Mouse (Mus musculus) adrenal gland, postnatal 14 days (tissue): Measurements from ENCODE around the gene Ear6. TPM values are rescaled to one million over a fixed set of nuclear protein-coding genes. Genes with fewer than 3 reads are reported as not detected.
A peak's percentile ranks its signal among the peaks of the same experiment; 100 is the strongest.
"Not testable (repeated sequence)": the region's sequence is repeated elsewhere in the genome, so short reads cannot be mapped to it uniquely, and the experiment has no call there.

Experiments used
- DNase-seq: peaks from one replicate; pipeline ENCODE4 v3.0.0; 2021; ENCODE audit warnings: mixed read lengths
- long read RNA-seq, 2 experiments: library from polyadenylated mRNA; stranded (forward); transcript quantifications; one replicate each; pipeline ENCODE4 v2.0.0; 2021
- total RNA-seq: library from RNA; stranded (reverse); gene quantifications from 2 replicates; pipeline ENCODE4 v1.2.3, GENCODE M21; 2021

The Ear6 gene
- 0.67 TPM in 1 of 2 replicates, not detected in the other for total RNA-seq
- long read RNA-seq, experiment 1 = 0 reads
- long read RNA-seq, experiment 2 = 0 reads

DNA sequence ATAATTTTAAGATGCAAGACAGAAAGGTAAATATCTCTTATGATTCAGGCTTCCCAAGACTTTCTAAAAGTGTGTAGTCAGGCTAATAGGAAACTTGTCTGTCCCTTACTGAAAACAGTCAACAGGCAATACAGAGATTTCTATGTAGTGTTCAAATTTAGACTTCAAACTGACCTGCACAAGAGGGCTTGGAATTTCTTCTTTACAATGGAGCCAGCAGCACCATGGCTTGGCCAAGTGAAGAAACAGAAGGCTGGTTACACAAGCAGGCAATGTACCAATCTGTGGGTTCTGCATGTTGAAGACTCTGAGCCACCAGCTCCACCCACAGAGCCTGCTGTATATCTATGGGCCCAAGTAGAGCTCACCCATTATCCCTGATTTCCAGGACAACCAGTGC is at the start of gene Ear6:
Ear6 (plus strand) TSS at position 301 of the 400 bp plus-strand sequence.
- DNase-seq = no peak

DNA sequence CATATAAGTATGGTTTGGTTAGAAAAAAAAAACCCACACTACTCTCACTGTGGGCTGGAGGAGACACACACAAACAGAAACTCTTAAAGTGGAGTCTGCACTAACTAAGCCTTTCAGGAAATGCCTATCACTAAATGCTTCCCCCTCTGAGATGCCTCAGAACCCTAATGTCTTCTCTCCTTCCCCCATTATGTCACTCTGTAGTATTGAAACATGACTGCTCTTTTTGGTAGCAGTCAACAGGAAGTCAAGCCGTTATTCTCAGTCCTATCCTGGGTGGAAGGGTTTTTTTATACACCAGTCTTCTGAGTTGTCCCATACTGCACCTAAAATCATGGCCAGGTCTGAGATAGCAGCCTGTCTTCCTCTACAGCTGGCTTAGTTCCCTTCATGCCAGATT is 26.9 kb upstream of the Ear6 start:
- no peak for DNase-seq

DNA sequence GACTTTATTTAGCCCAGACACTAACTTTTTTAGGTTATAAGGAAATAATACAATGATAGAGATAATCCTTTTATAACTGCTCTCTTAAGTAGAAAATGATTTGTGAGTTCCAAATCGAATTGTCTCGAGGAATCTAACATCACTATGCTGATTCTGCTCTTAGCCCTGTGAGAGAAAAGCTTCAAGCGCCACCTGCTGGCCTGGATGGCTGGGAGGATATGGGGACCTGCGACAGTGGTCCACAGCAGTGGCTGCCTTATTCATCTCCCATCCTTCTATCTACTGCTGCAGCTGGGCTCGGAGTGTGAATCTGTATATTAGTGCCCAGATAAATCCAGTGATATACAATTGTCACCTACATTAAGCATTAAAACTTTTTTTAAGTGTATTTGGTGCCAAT is 25.7 kb upstream of the Ear6 start:
- peak; percentile 32 for DNase-seq

DNA sequence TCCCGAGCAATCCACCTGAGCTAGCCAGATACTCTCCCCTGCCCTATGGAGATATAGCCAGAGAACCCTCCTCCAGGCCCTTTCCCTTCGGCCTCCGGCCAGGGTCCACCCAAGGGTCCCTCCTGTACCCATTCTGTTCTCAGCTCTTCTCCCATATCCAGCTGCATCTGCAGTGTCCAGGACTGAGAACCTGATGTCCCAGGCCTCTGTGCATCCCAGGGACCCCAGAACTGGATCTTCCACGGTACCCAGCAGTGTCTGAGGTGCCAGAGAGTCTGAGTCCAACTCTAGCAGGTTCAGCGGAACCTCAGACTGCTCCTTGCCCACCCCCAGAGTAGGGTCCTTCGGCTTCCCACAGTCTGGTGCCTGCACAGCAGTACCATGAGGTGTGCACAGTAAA is 24.3 kb upstream of the Ear6 start:
- no peak for DNase-seq

DNA sequence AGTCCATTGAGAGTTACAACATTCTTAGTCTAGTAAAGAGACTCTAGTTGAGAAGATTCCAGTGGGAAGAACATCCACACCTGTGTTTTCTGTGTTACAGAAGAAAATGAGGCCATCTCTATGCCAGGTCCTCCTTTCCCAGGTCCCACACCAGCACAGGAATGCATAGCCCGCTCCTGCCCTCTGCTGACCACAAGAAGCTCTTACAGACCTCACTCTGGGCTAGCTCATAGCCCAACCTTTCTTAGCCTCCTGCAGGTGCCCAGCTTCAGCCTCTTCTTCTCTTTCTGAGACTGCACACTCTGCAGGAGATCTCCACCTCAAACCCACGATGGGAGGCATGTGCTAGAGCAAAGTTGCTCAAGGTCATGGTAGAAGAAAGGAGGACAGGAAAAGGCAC is 15.0 kb upstream of the Ear6 start:
- peak; percentile 15 for DNase-seq

DNA sequence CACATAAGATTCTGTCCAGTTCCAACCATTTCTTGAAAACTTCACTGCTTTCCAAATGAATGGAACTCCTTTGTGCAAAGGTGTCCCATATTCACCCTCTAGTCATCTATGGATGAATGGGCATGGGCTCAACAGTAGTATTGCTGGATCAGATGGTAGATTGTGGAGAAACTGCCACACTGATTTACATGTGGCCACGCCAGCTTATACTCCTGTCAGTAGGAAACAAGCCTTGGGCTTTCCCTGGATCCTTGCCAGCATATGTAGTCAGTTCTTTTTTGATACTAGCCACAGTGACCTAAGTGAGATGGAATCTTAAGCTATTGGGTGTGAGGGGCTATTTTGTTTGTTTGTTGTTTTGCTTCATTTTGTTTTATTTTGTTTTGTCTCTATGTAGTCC is 11.2 kb upstream of the Ear6 start:
- DNase-seq = no peak

DNA sequence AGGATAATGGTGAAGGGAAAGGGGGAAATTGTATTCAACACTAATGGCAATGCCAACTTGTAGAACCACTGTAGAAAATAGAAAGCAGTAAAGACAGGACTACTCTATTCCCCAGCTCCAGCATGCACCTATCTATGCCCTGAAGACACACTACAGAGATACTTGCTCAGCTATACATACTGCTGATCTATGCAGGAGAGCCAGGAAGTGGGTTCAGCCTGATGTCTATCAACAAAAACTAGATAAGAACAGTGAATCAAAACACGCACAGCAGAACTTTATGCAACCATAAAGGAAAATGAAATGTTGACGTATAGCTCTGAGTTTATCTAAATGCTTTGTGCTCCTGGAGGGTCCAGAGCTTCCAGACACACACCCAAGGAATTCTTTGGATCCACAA is 10.7 kb upstream of the Ear6 start:
- no peak for DNase-seq

DNA sequence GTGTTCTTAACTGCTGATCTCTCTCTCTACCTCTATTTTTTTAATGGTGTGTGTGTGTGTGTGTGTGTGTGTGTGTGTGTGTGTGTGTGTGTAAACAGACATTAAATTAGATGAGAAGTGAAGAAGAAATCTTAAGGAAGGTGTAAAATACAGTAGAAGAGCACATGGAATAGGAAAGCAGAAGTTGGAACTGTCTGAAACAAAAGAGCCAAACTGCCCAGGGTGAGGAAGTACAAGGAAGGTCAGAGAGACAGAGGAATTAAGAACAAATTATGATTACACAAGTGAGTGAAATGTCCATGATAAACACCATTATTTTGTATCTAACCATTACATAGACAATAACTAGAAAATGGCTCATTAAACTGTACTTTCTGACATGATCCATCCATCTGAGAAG is 9.6 kb upstream of the Ear6 start:
- DNase-seq = no peak

DNA sequence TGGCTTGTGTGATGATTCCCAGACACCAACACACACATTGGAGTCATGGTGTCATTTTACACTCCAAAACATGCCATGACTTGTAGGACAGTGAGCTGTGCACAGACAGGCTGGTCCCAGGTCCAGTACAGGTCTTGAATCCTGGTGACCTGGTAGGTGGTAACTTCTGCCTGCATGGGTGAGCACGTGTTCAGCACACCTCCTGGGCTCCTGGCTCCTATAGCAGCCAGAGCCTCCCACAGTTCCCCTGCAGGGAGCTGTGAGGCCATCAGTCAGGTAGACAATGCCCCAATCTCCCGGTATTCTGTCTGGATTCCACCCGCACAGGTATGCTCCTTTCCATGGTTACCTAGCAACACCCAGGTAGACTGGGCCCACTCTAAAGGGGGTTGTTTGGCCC is 6.9 kb upstream of the Ear6 start:
- no peak for DNase-seq

DNA sequence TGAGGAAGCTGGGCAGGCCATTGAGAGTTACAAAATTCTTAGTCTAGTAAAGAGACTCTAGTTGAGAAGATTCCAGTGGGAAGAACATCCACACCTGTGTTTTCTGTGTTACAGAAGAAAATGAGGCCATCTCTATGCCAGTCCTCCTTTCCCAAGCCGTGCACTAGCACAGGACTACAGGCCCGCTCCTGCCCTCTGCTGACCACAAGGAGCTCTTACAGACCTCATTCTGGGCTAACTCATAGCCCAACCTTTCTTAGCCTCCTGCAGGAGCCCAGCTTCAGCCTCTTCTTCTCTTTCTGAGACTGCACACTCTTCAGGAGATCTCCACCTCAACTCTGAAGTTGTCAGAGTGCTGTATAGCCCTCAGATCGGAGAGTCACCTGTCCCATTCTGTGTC is 2.5 kb upstream of the Ear6 start:
- DNase-seq = peak; percentile 24

DNA sequence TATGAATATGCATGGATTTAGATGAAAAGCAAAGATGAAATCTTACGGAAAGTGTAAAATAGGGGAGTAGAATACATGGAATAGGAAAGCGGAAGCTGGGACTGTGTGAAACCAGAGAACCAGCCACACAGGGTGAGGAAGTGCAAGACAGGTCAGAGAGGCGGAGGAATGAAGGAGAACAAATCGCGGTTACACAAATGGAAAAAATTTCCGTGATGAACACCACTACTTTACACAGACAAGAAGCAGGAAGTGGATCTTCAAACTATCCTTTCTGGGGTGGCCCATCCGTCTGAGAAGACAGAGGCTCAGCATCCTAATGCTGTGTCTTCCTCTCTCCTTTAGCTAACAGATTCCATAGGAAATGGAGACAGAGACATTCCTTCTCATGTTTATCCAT is 1.8 kb downstream of the Ear6 start:
- DNase-seq = not testable (repeated sequence)

DNA sequence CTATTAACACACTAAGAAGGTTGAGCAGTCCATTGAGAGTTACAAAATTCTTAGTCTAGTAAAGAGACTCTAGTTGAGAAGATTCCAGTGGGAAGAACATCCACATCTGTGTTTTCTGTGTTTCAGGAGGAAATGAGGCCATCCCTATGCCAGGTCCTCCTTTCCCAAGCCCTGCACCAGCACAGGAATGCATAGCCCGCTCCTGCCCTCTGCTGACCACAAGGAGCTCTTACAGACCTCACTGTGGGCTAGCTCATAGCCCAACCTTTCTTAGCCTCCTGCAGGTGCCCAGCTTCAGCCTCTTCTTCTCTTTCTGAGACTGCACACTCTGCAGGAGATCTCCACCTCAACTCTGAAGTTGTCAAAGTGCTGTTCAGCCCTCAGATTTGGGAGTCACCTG is 10.1 kb downstream of the Ear6 start:
- DNase-seq = peak; percentile 51

DNA sequence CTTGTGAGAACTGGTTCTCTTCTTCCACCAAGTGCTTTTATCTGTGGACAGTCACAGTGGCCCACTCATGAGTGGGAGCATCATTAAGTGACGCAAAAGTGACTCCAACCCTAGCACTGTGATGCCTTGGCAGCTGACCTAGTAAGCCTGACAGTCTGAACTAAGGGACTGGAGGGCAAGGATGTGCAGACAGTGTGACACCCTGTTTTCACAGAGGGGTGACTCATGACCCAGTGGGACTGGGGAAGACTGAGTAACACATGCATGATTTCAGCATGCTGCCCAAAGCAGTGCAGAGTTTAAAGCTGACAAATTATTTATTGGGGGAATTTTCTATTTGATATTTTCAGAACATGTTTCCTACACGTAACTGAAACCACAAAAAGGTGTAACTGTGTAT is 17.3 kb downstream of the Ear6 start:
- peak; percentile 61 for DNase-seq

DNA sequence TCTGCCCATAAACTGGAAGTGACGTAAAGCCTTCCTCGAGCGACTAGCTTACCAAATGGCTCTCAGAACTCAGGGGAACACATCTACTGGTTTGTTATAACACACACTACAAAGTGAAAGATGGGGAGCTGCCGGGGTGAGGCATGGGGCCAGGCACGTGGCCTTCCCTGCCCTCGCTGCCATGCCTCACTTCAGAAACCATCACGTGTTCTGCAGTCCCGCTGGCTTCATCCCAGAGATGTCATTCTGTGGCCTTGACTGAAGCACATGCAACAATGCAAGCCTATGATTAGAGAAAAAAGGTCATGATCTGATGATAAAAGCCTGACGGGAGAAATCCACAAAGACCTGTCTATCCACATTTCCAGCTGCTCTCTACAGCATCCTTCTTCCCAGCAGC is 18.2 kb downstream of the Ear6 start:
- DNase-seq = peak; percentile 83

DNA sequence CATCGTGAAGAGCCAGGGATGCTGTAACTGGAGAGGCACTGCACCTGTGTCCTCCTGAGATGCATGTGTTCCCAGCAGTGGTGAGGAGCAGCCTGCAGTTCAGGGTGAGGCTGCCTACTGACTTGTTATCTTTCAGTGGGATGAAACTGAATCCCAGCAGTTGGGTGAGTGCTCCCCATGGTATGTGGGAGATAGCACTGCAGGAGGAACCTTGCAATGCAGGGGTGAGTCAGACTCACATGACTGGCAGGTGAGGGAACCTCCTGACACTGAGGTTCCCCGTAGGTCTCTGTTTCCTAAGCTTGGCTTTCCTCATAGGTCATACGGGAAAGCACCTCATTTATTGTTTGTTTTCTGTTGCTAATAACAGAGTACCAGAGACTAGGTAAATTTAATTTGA is 24.0 kb downstream of the Ear6 start:
- no peak for DNase-seq

DNA sequence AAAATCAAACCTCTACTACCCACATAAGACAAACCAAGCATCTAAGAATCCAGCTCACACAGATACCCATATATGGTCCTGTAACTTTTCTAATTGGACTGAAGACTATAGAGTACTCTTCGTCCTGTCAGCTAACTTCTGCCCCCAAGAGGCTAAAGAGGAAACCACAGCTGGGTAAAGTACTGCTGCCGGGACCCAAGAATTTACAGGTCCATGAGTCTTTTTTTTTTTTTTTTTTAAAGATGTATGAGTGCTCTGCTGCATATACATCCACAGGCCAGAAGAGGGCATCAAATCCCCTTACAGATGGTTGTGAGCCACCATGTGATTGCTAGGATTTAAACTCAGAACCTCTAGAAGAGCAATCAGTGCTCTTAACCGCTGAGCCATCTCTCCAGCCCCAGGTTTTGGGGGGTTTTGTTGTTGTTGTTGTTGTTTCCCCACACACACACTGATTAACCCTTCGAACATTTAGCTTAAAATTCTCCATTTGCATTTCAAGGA is 30.1 kb downstream of the Ear6 start:
- DNase-seq = peak; percentile 86

DNA sequence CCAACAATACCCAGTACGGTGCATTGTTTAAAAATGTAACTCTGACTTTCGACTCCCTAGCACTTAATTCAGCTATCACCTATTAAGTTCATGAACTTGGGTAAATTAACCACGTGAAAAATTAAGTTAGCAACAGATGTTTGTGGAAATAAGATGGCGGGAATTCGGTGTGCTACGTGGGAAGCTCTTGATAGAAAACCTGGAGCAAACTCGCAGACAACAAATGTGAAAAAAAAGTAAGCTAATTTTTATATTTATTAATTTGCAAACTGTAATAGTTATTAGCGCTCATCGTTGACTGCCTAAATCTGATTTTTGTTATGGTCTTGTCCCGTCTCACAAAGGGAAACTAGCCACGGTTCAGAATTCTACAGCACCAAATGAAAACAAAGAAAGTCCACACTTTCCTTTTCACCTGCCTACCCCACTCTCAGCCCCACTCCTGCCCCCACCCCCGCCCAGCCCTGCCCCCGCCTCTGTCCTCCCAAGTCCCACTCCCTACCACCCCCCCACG is 30.6 kb downstream of the Ear6 start:
- no peak for DNase-seq

DNA sequence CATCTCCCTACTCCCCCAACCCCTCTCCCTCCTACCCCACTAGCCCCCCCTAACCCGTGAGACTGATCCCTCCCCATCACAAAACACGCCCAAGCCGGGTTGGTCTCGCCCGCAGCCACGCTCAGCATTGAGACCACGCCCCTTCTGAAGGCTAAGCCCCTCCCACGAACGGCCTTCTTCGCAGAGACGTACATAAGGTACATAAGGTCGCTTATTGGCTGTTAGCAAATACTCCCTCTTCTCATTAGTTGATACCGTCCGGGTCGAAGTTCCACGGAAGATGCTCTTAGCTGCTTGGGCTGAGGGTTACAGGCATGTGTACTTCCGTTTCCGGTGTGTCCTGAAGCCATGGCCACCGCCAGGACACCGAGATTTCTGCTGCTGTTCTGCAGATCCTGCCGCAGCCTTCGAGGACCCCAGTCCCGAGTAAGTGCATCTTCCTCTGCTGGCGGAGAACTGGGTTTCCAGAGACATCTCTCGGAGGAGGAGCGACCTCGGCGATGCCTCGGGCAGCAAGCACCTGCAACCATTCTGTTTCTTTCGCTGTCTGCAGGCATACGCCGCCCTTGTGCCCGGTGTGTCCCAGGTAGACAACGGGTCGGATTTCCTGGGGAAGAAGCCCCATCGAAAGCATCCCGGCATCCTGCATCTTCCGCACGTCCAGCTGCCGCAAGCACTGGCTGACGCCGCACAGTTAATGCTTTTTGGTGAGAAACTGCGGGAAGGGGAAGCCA is 31.3 kb downstream of the Ear6 start, which contains the start of gene Mettl17:
Mettl17 (plus strand) TSS at position 245 of the 734 bp plus-strand sequence.
- DNase-seq = peak; percentile 97

DNA sequence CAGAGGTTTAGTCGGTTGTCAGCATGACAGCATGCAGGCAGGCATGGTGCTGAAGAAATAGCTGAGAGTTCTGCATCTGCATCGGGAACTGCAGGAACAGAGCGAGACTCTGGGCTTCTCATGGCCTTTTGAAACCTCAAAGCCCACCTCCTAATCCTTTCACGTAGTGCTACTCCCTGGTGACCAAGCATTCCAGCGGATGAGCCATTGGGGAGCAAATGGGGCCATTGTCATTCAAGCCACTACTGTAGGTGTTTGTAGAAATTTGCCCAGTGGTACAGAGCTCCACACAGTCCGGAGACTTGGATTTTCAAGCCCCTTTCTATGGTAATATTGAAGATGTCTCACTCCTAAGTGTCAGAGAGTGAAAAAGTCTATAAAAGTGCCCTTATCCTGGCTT is 32.6 kb downstream of the Ear6 start:
- no peak for DNase-seq

DNA sequence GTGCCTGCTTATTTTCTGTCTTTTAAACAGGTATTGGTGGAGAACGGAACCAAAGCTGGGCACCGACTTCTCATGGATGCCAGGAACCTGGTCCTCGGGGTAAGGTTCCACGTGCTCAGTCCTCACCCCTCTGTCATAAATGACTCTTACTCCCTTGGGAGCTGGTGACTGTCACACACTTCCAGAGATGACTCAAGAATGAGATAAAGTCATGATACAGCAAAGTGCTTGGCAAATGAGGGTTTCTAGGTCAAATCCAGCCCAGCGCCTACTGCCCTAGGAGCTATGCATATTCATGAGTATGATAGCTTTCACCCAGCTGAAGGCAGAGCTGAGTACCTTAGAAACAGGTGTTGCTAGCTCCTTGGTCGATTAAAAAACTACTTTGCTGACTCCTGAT is 36.3 kb downstream of the Ear6 start:
- no peak for DNase-seq

DNA sequence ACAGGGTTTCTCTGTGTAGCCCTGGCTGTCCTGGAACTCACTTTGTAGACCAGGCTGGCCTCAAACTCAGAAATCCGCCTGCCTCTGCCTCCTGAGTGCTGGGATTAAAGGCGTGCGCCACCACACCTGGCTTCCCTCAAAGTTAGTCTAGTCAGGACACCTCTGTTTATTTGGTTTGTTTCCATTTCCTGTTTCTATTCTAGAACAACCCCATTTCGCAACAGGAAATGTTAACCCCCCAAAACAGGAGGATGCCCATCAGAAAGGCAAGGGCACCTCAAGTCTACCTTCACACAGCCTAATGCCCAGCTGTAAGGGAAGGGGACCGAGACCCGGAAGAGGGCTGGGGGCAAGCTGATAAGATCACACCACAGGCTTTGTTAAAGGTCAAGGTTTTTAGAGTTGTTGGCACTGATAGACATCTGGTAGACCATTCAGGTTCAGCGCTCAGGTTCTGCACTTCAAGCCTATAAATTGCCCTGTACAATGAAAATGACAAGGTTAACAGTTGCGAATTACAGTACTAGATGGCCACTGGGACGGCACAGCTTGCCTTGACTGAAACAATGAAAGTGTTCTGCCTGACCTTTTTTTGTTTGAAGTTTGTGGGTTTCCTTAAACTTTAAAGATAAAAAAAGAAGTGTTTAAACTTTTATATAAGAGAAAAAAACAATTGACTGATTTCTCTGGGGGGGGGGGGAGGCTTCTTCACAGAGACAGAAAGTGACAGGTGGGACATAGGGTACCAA is 38.9 kb downstream of the Ear6 start, which contains the start of gene Slc39a2:
Slc39a2 (plus strand) TSS at position 699 of the 749 bp plus-strand sequence.
- no peak for DNase-seq

DNA sequence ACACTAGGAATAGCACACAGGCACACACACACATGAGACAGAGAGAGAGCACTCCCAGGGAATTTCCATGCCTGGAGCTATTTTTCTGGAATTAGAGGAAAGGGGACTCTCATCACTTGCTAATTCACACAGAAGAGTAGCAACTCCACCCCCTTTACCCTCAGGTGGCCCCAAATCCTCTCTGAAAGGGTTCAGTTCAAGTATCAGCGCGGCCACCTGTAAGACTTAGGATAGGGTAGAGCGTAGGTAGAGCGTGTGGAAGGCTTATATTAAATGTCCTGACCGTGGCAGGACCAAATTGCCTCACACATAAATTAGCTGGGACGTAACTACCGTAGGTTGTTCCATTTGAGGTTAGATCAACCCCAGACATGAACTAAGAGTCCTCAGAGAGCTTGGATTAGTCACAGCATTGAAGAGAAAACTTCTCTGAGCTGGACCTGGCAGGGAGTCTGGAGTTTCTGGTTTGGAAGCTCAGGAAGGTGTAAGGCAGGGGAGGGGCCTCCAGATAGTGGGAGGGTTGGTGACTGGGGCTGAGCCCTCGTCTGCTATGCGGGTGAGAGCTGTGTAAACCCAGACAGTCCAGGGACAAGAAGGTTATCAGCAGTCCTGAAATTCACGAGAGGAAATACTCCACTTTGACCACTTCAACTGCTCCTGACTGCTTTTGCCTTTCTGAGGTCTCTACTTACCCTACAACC is 39.7 kb downstream of the Ear6 start:
- DNase-seq = no peak

DNA sequence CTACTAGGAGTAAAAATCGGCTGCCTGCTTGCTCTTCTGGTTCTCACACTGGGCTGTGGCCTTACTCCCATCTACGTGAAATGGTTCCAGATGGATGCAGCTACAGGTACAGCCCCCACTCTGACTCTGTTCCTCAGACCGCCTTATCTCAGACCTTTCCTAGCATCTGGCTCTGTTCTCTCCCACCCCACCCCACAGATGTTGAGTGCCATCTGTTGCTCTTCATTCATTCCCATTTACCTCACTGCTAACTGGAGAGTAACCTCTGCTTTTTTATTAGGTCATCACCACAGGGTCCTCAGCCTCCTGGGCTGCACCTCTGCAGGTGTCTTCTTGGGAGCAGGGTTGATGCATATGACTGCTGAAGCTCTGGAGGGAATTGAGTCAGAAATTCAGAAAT is 40.3 kb downstream of the Ear6 start:
- DNase-seq = no peak
